Mouse (Mus musculus): ENCODE measurements around the gene Dok3. TPM values are rescaled to one million over a fixed set of nuclear protein-coding genes. Genes with fewer than 3 reads are reported as not detected.

Dok3 gene
- polyA plus RNA-seq (2017; shearing (Covaris generic)) = 0.24 TPM

GRCm38 (mm10) chr13:55529198-55529915 lies at the start of gene Dok3:
Dok3 (minus strand) TSS chr13:55529296.

GRCm38 (mm10) chr13:55573432-55573831 lies 44.3 kb upstream of the Dok3 start, which contains the start of gene Tmed9:
Tmed9 (plus strand) TSS chr13:55573732.

GRCm38 (mm10) chr13:55571027-55571751 lies 42.1 kb upstream of the Dok3 start, which contains the start of gene Fam193b:
Fam193b (minus strand) TSS chr13:55571120.

GRCm38 (mm10) chr13:55536194-55537175 lies 7.4 kb upstream of the Dok3 start, which contains the start of gene Ddx41:
Ddx41 (minus strand) TSS chr13:55536658.

GRCm38 (mm10) chr13:55513111-55513748 lies 15.9 kb downstream of the Dok3 start, which contains the start of gene Pdlim7:
Pdlim7 (minus strand) TSS chr13:55513676.

GRCm38 (mm10) chr13:55487578-55488498 lies 41.3 kb downstream of the Dok3 start, which contains the start of gene Dbn1:
Dbn1 (minus strand) TSS chr13:55488111.

Other genes with a start within 250 kb of the Dok3 start
- gene Prelid1, start 208.8 kb downstream of the Dok3 start, polyA plus RNA-seq (2017; shearing (Covaris generic)) = 243 TPM
- gene Rab24, start 207.3 kb downstream of the Dok3 start, polyA plus RNA-seq (2017; shearing (Covaris generic)) = 90.5 TPM
- gene Mxd3, start 199.5 kb downstream of the Dok3 start, polyA plus RNA-seq (2017; shearing (Covaris generic)) = 1.1 TPM
- 121 TPM for gene Lman2, start 166.5 kb downstream of the Dok3 start, polyA plus RNA-seq (2017; shearing (Covaris generic))
- gene Rgs14, start 159.6 kb downstream of the Dok3 start, polyA plus RNA-seq (2017; shearing (Covaris generic)) = 82.6 TPM
- not detected for gene Slc34a1, start 131.1 kb downstream of the Dok3 start, polyA plus RNA-seq (2017; shearing (Covaris generic))
- not detected for gene Pfn3, start 114.1 kb downstream of the Dok3 start, polyA plus RNA-seq (2017; shearing (Covaris generic))
- gene F12, start 102.5 kb downstream of the Dok3 start, polyA plus RNA-seq (2017; shearing (Covaris generic)) = not detected
- 328 TPM for gene Grk6, start 84.2 kb downstream of the Dok3 start, polyA plus RNA-seq (2017; shearing (Covaris generic))
- 17.7 TPM for gene Prr7, start 65.0 kb downstream of the Dok3 start, polyA plus RNA-seq (2017; shearing (Covaris generic))
- gene Dbn1, start 41.2 kb downstream of the Dok3 start, polyA plus RNA-seq (2017; shearing (Covaris generic)) = not detected
- gene Pdlim7, start 15.6 kb downstream of the Dok3 start, polyA plus RNA-seq (2017; shearing (Covaris generic)) = 10.0 TPM
- gene Ddx41, start 7.4 kb upstream of the Dok3 start, polyA plus RNA-seq (2017; shearing (Covaris generic)) = 60.4 TPM
- 63.5 TPM for gene Fam193b, start 41.8 kb upstream of the Dok3 start, polyA plus RNA-seq (2017; shearing (Covaris generic))
- 214 TPM for gene Tmed9, start 44.4 kb upstream of the Dok3 start, polyA plus RNA-seq (2017; shearing (Covaris generic))
- gene B4galt7, start 70.6 kb upstream of the Dok3 start, polyA plus RNA-seq (2017; shearing (Covaris generic)) = 28.4 TPM
- gene Caml, start 93.7 kb upstream of the Dok3 start, polyA plus RNA-seq (2017; shearing (Covaris generic)) = 16.7 TPM
- 68.8 TPM for gene Ddx46, start 105.7 kb upstream of the Dok3 start, polyA plus RNA-seq (2017; shearing (Covaris generic))
- 31.6 TPM for gene B230219D22Rik, start 163.8 kb upstream of the Dok3 start, polyA plus RNA-seq (2017; shearing (Covaris generic))
- gene Txndc15, start 185.4 kb upstream of the Dok3 start, polyA plus RNA-seq (2017; shearing (Covaris generic)) = 31.6 TPM
- 36.5 TPM for gene Pcbd2, start 198.1 kb upstream of the Dok3 start, polyA plus RNA-seq (2017; shearing (Covaris generic))